Mouse (Mus musculus) neural tube, embryonic 13.5 days (tissue): ENCODE data around the gene 4930407I10Rik. TPM values are rescaled to one million over a fixed set of nuclear protein-coding genes. Genes with fewer than 3 reads are reported as not detected.

Source experiments
- ATAC-seq: fragments of 200-750 bp; cut with Nextera tagmentation; 2 replicates; pipeline ENCODE4 v1.8.0; 2017; ENCODE audit warnings: low read depth, mild to moderate bottlenecking, moderate TSS enrichment, moderate library complexity
- H3K27ac ChIP-seq: fragments of 300-500 bp; sonication (generic); replicated peaks from 2 replicates; pipeline ENCODE4 v1.5.1; 2015; ENCODE audit warnings: moderate library complexity, mild to moderate bottlenecking, inconsistent platforms
- H3K27me3 ChIP-seq: fragments of 300-500 bp; sonication (generic); 2 replicates; pipeline ENCODE4 v1.6.1; 2015; ENCODE audit warnings: mild to moderate bottlenecking, inconsistent platforms
- H3K36me3 ChIP-seq: fragments of 300-500 bp; sonication (generic); 2 replicates; pipeline ENCODE4 v1.6.1; 2015; ENCODE audit warnings: mild to moderate bottlenecking, inconsistent platforms
- H3K4me1 ChIP-seq: fragments of 300-500 bp; sonication (generic); replicated peaks from 2 replicates; pipeline ENCODE4 v1.6.1; 2015; ENCODE audit warnings: inconsistent platforms
- H3K4me2 ChIP-seq: fragments of 300-500 bp; sonication (generic); 2 replicates; pipeline ENCODE4 v1.6.1; 2015; ENCODE audit warnings: inconsistent platforms, mild to moderate bottlenecking, moderate library complexity
- H3K4me3 ChIP-seq: fragments of 300-500 bp; sonication (generic); 2 replicates; pipeline ENCODE4 v1.5.1; 2015; ENCODE audit warnings: mild to moderate bottlenecking, inconsistent platforms
- H3K9ac ChIP-seq: fragments of 300-500 bp; sonication (generic); 2 replicates; pipeline ENCODE4 v1.6.1; 2015; ENCODE audit warnings: moderate library complexity, mild to moderate bottlenecking, inconsistent platforms
- H3K9me3 ChIP-seq: fragments of 300-500 bp; sonication (generic); 2 replicates; pipeline ENCODE4 v1.6.1; 2016; ENCODE audit warnings: inconsistent platforms
- WGBS: fragments of 180-500 bp; shearing (Covaris S2); methylation state at CpG from one replicate; pipeline ENCODE4 v1.1.7; 2015; 5-methylcytosine and 5-hydroxymethylcytosine counted together
- polyA plus RNA-seq: library from polyadenylated mRNA; unstranded; fragments of >200 nt; fragmentation: Nextera tagmentation; extraction: Ambion mirVana; gene quantifications from 2 replicates; pipeline ENCODE4 v1.2.1, GENCODE M21; 2015

The 4930407I10Rik gene
- not detected in 2 replicates for polyA plus RNA-seq

DNA sequence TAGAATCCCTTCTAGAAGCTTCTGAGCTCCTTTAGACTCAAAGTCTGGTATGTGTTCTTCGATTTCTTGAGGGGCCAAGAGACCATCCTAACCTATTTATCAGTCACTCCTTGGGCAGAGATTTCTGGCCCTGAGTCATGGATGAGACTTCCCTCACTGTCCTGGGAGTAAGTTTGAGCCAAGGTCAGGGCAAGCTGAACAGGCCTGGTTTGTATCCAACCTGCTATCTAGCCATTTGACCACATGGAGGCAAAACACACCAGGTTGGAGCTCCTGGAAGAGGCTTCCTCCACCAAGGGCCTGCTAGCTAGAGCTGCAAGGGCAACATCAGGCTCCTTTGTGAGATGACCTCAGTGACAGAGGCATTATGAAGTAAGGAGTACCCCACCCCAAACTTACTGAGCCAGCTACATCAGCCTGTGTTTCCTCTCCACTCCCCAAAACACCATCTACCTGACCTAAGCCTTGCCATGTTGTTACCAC lies at the start of gene 4930407I10Rik:
Gene 4930407I10Rik (plus strand): TSS at position 433 of the 483 bp plus-strand sequence.
- Histone ChIP-seq H3K4me1 (no peaks in the 10 kb centered on the region), H3K27me3 (peaks cover 25% of the 10 kb centered on the region), H3K27ac (no peak within 1 kb of the TSS), H3K4me2 (no peak within 1 kb of the TSS), H3K9ac (no peak within 1 kb of the TSS), H3K9me3 (no peaks in the 10 kb centered on the region), H3K4me3 (no peak within 1 kb of the TSS), H3K36me3 (no peaks in the 10 kb centered on the region)
- 88% methylated on average over 1 of the region's 1 CpGs for WGBS
- no peak for ATAC-seq

DNA sequence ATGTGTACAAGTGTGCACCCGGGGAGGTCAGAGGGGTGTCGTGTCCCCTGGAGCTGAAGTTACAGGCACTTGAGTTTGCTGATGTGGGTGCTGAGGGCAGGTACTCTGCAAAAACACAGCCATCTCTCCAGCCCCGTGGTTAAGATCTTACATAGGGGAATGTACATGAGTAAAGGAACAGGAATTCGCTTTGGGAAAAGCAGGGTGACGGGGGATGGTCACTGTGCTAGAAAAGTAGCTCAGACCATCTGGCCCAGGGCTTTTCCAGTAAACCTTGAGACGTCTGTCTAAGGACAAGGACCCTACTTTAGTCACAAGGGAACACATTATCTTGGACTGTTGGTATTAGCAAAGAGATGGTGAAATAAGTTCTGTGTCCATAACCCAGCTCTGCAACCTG lies 47.0 kb upstream of the 4930407I10Rik start:
- H3K27me3 ChIP-seq = no peaks in the 10 kb centered on the region
- no peak overlapping the region for H3K4me3 ChIP-seq
- no peaks in the 10 kb centered on the region for H3K9me3 ChIP-seq
- no peak overlapping the region for H3K9ac ChIP-seq
- H3K36me3 ChIP-seq = 0 out of 2 replicates have a peak, but pooled peaks cover 6% of the 10 kb centered on the region
- WGBS = 91% methylated on average over 6 of the region's 6 CpGs
- no peak overlapping the region for H3K4me2 ChIP-seq
- peaks cover 29% of the 10 kb centered on the region for H3K4me1 ChIP-seq
- no peak overlapping the region for H3K27ac ChIP-seq
- no peak for ATAC-seq

DNA sequence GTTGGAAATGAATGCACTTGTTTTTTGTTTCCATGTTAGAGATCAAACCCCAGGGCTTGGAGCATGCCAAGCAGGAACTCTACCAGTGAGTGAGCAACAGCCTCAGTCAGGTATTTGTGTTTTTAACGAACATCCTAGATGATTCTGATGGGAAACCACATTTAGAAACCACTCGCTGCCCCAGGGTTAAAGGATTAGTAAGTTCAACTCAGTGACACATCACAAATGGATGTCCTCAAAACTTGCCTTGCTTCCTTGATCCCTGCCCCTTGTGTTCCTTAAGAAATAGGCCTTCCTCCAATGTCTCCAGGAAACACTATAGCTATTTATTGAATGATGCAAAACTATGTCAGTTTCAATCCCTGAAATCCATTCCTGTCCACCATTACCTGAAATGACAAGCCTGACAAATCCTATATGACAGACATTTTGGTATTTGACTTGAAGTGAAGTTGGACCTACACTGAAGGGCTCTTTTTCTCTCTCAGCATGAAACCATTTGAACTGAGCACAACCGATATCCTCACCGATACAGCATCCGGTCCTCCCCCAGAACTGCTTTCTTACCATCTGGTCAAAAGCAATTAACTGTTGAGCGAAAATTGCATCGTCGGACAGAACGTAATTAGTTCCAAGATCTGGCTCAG lies 44.1 kb upstream of the 4930407I10Rik start:
- no peak for ATAC-seq
- H3K9me3 ChIP-seq = no peaks in the 10 kb centered on the region
- no peaks in the 10 kb centered on the region for H3K27me3 ChIP-seq
- H3K9ac ChIP-seq = peak overlapping the region; percentile 82
- H3K36me3 ChIP-seq = peaks cover 10% of the 10 kb centered on the region
- WGBS = 21% methylated on average over 9 of the region's 9 CpGs
- peak overlapping the region; percentile 70 for H3K27ac ChIP-seq
- H3K4me1 ChIP-seq = peaks cover 36% of the 10 kb centered on the region
- peak overlapping the region; percentile 61 for H3K4me3 ChIP-seq
- peak overlapping the region; percentile 92 for H3K4me2 ChIP-seq

DNA sequence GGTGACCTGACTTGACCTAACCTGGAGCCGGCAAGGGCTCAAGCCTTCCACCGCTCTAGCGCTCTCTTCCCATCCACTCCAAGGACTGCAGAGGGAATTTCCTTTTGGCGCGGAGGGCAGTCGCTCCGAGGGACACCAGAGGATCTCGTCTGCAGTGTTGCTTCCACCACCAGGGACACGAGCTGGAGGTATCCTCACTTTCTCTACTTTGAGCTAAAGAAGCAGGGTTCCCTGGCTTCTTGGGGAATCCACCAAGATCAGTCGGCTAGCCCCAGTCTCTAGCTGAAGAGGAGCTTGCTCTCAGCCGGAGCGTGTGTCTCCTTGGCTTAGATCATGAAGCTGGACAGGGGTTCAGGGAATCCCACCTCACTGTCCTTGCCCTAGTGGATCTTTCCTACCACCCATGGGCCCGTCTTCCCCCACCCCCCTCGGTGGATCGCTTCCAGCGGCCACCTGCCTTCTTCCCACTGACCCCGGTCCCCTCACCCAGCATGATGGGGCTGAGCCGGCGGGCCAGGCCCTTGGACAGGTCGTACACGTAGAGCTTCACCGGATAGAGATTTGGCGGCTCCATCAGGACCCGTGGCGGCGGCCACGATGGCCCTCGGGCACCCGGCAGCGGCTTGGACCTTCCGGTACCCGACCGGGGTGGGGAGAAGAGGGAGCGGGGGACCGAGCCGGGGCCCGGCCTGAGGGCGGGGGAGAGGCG lies 43.4 kb upstream of the 4930407I10Rik start:
- peaks cover 13% of the 10 kb centered on the region for H3K36me3 ChIP-seq
- H3K9me3 ChIP-seq = no peaks in the 10 kb centered on the region
- H3K4me3 ChIP-seq = peak overlapping the region; percentile 61
- peak; percentile 73; the same call in 1 of the 2 replicates for ATAC-seq
- peaks cover 36% of the 10 kb centered on the region for H3K4me1 ChIP-seq
- H3K9ac ChIP-seq = peak overlapping the region; percentile 82
- peak overlapping the region; percentile 70 for H3K27ac ChIP-seq
- H3K4me2 ChIP-seq = peak overlapping the region; percentile 92
- under 1% methylated on average over 37 of the region's 39 CpGs for WGBS
- no peaks in the 10 kb centered on the region for H3K27me3 ChIP-seq

DNA sequence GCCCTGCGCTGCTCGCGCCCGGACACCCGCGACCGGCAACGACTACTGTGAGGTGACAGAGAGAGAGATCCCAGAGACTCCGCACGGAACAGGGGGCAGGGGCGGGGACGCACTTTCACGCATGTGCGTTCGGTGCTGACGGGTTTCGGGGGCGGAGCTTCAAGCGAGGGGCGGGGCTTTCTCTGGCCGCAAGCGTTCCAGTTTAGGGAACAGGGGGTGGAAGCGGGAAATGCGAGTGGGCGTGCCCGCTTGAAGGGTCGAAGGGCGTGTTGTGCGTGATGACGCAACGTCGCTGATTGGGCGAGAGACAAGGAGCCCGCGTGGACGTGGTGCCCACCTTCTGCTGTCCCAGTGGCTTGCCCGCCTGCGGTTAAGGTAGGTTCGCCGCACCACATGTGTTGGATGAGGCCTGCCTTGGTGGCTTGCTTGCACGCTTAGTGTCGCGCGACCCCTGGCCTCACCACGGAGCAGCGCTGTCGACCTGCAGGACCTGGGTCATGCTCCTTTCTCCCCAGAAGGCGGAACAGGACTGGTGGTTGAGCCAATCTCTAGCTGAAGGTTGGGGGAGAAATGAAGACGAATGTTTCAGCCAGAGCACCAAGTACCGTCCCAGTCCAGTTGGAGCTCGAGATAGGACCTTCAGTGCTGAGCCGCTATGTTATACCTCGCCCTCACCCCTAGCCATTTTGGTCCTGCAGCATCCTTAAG lies 42.7 kb upstream of the 4930407I10Rik start:
- Histone ChIP-seq H3K4me1 (peaks cover 36% of the 10 kb centered on the region), H3K27me3 (no peaks in the 10 kb centered on the region), H3K4me3 (peak overlapping the region; percentile 61), H3K4me2 (peak overlapping the region; percentile 92), H3K9ac (peak overlapping the region; percentile 82), H3K9me3 (no peaks in the 10 kb centered on the region), H3K36me3 (peaks cover 13% of the 10 kb centered on the region), H3K27ac (peak overlapping the region; percentile 76)
- WGBS = under 1% methylated on average over 47 of the region's 53 CpGs
- peak; percentile 96 for ATAC-seq

DNA sequence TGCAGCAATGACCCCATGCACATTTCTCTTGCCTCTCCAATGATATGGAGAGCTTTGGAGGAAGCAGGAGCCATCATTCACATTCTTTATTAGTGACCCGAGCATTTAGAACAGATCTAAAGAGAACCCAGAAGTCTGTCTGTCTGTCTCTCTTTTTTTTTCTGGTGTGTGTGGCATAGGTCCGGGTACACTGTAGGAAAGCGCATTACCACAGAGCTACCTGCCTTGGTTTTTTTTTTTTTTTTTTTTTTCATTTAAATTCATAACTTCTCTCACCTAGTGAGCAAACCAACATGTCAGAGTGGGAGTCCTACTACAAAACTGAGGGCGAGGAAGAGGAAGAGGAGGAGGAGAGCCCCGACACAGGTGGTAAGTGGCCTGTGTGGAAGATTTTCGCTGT lies 42.1 kb upstream of the 4930407I10Rik start:
- 26% methylated on average over 6 of the region's 6 CpGs for WGBS
- H3K9ac ChIP-seq = peak overlapping the region; percentile 79
- H3K4me3 ChIP-seq = peak overlapping the region; percentile 61
- ATAC-seq = peak; percentile 2; the same call in 1 of the 2 replicates
- H3K9me3 ChIP-seq = no peaks in the 10 kb centered on the region
- H3K4me1 ChIP-seq = peaks cover 36% of the 10 kb centered on the region
- peak overlapping the region; percentile 92 for H3K4me2 ChIP-seq
- H3K27me3 ChIP-seq = no peaks in the 10 kb centered on the region
- H3K27ac ChIP-seq = peak overlapping the region; percentile 76
- peaks cover 18% of the 10 kb centered on the region for H3K36me3 ChIP-seq

DNA sequence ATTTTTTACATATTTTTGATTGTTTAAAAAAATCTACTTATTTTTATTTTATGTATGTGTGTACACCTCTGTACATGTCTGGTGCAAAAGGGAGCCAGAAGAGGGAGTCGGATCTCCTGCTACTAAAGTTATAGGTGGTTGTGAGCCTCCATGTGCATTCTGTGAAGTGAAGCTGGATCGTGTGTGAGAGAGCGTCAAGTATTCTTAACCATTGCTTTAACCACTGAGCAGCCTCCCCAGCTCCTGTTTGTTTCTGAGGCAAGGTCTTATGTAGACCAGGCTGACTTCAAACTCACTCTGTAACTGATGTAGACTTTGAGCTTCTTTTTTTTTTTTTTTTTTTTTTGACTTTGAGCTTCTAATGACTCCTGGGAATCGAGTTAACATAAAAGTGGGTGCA lies 41.5 kb upstream of the 4930407I10Rik start:
- H3K27me3 ChIP-seq = no peaks in the 10 kb centered on the region
- ATAC-seq = no peak
- 80% methylated on average over 4 of the region's 4 CpGs for WGBS
- no peak overlapping the region for H3K27ac ChIP-seq
- no peak overlapping the region for H3K4me2 ChIP-seq
- H3K4me3 ChIP-seq = no peak overlapping the region
- H3K36me3 ChIP-seq = peaks cover 24% of the 10 kb centered on the region
- no peaks in the 10 kb centered on the region for H3K9me3 ChIP-seq
- H3K4me1 ChIP-seq = peaks cover 36% of the 10 kb centered on the region
- H3K9ac ChIP-seq = no peak overlapping the region

DNA sequence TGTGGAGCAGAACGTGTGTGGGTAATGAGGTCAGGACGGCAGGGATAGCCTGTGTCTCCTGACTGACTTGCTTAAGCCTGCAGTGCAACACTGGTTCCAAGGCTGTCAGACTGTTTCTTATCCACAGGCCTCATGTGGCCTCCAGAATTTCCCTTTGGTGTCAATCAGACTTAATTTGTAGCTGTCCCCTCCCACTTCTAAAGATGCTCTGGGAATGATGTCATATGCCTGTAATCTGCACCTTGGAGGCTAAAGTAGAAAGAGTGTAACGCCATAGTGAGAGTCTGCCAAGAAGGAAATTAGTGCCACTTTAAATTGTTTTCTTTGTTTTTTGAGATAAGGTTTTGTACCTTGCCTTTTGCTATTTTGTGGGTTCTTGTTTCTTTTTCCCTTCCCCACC lies 39.7 kb upstream of the 4930407I10Rik start:
- Histone ChIP-seq H3K36me3 (peaks cover 42% of the 10 kb centered on the region), H3K9ac (no peak overlapping the region), H3K4me1 (peaks cover 24% of the 10 kb centered on the region), H3K9me3 (no peaks in the 10 kb centered on the region), H3K4me2 (no peak overlapping the region), H3K27ac (no peak overlapping the region), H3K4me3 (no peak overlapping the region), H3K27me3 (no peaks in the 10 kb centered on the region)
- ATAC-seq = no peak
- 90% methylated on average over 3 of the region's 3 CpGs for WGBS

DNA sequence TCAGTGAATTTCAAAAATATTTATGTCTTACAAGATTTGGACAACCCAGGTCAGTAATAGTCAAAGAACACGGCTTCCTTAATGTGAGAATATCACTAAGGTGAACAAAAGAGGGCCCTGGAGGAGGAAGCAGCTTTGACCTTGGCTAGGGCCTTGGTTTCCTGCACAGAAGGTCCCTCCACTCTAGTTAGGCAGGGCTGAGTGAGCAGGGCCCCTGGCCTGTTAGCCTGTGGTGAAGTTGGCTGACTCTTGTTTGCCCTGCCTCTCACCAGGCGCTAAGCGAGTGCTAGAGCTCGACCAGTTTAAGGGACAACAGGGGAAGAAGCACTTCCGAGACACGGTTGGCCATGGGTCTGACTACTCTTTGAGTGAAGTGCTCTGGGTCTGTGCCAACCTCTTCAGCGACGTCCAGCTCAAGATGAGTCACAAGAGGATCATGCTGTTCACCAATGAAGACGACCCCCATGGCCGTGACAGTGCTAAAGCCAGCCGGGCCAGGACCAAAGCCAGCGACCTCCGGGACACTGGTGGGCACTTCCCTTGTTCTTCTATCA lies 36.3 kb upstream of the 4930407I10Rik start:
- Histone ChIP-seq H3K9me3 (no peaks in the 10 kb centered on the region), H3K9ac (no peak overlapping the region), H3K4me2 (no peak overlapping the region), H3K27me3 (no peaks in the 10 kb centered on the region), H3K4me1 (0 out of 2 replicates have a peak, but pooled peaks cover 2% of the 10 kb centered on the region), H3K4me3 (no peak overlapping the region), H3K36me3 (peaks cover 74% of the 10 kb centered on the region), H3K27ac (no peak overlapping the region)
- no peak for ATAC-seq
- WGBS = 87% methylated on average over 13 of the region's 13 CpGs

DNA sequence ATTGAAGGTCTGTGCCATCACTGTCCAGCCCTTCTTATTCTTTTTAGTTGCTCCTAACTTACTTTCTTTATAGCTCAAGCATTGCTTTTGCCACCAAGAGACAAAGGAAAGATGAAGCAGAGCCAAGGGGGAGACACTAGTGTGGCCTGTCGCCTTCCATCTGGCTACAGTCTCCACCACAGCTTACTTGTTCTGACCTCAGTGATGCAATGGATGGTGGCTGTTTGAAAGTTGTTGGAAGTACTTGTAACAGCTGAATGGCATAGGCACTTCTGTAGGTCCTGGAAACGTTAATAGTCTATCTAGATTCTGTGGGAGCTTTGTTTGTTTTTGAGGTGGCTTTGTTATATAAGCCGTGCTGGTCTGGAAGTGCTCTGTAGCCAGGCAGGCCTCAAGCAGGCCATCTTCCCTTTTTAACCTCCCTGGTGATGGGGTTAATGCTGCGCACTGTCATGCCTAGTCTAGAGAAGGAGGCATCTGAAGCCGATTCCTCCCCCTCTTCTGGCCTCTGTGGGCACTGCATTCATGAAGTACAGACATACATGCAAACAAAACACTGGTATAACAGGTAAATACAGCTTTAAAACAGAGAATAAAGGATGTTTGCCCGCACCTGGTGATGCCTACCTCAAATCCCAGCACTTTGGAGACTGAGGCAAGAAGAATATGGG lies 34.9 kb upstream of the 4930407I10Rik start:
- Histone ChIP-seq H3K4me3 (no peak overlapping the region), H3K4me2 (no peak overlapping the region), H3K9me3 (no peaks in the 10 kb centered on the region), H3K9ac (no peak overlapping the region), H3K27me3 (no peaks in the 10 kb centered on the region), H3K27ac (no peak overlapping the region), H3K36me3 (peaks cover 80% of the 10 kb centered on the region), H3K4me1 (no peaks in the 10 kb centered on the region)
- no peak for ATAC-seq
- 93% methylated on average over 6 of the region's 6 CpGs for WGBS

DNA sequence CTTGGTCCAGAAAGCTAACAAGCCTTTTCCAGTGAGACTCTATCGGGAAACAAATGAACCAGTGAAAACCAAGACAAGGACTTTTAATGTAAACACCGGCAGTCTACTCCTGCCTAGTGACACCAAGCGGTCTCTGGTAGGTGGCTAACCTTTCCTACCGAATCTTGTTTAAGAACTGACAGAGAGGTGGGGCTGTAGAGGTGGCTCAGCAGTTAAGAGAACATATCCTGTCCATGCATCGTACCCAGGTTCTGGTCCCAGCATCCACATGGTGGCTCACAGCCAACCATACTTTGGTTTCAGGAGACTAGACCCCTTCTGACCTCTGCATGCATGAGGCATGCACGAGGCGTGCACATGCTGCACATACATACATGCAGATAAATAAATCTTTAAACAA lies 31.7 kb upstream of the 4930407I10Rik start:
- Histone ChIP-seq H3K27me3 (no peaks in the 10 kb centered on the region), H3K4me1 (no peaks in the 10 kb centered on the region), H3K36me3 (peaks cover 93% of the 10 kb centered on the region), H3K9ac (no peak overlapping the region), H3K4me3 (no peak overlapping the region), H3K9me3 (no peaks in the 10 kb centered on the region), H3K4me2 (no peak overlapping the region), H3K27ac (no peak overlapping the region)
- no peak for ATAC-seq
- WGBS = 95% methylated on average over 7 of the region's 7 CpGs
